ENCODE assay signal across 7 mouse cellular contexts in the genomic region with DNA sequence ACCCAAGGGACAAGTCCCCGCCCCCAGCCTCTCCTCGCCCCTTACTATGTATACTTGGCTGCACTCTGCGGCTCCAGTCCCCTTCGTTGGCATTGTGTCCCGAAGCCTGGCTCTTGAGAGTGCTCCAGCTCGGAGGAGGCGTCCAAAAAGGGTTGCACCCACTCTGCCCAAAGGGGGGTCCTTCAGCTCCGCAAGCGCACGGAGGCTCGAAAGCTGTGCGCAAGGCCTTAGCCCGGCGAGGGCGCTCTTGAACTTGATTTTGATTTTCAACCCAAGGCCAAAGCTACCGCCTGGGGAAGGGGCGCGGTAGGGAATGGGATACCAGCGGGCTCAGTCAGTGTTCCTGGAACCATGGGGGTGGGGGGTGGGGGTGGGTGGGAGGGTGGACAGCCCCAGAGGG. TPM values are rescaled to one million over a fixed set of nuclear protein-coding genes. Genes with fewer than 3 reads are reported as not detected.
DNase-seq lines count a peak whose midpoint lies in the region; ATAC-seq and TF ChIP-seq lines count a peak whose summit lies in the region.

No protein-coding gene starts in this region.

- no peak for TF ChIP-seq CTCF in E14TG2a.4 (conservative IDR thresholded peaks at IDR 0.05; ENCODE audit: low read length)

- ATAC-seq in hindbrain, embryonic 16.5 days, result peak; percentile 48
- no peak for ATAC-seq in liver, embryonic 13.5 days (ENCODE audit: low read depth)
- ATAC-seq in neural tube, embryonic 11.5 days (ENCODE audit: insufficient read depth, low FRiP score, low TSS enrichment), result no peak

- H3K9ac ChIP-seq in hindbrain, embryonic 16.5 days (ENCODE audit: low read depth, low read length), result peak overlapping the region; percentile 80
- no peak overlapping the region for H3K9ac ChIP-seq in liver, embryonic 13.5 days
- no peak overlapping the region; the same call in none of the 2 replicates for H3K9ac ChIP-seq in neural tube, embryonic 11.5 days (ENCODE audit: low read length)

- H3K4me2 ChIP-seq in hindbrain, embryonic 16.5 days (ENCODE audit: low read length), result peak overlapping the region; percentile 98
- peak overlapping the region; percentile 67 for H3K4me2 ChIP-seq in liver, embryonic 13.5 days
- H3K4me2 ChIP-seq in neural tube, embryonic 11.5 days (ENCODE audit: low read depth), result peak overlapping the region; percentile 96

- H3K27me3 ChIP-seq in E14TG2a.4 (ENCODE audit: insufficient read depth, low read length), result peaks cover 83% of the 10 kb centered on the region
- H3K27me3 ChIP-seq in forebrain, embryonic 10.5 days (ENCODE audit: poor library complexity, severe bottlenecking), result peaks cover 80% of the 10 kb centered on the region
- H3K27me3 ChIP-seq in hindbrain, embryonic 16.5 days (replicated peaks; ENCODE audit: control insufficient read depth, insufficient read depth, low read length), result peaks cover 14% of the 10 kb centered on the region
- peaks cover 90% of the 10 kb centered on the region for H3K27me3 ChIP-seq in liver, embryonic 13.5 days
- peaks cover 67% of the 10 kb centered on the region for H3K27me3 ChIP-seq in neural tube, embryonic 11.5 days (ENCODE audit: control insufficient read depth, insufficient read depth, low read length)

- no peaks in the 10 kb centered on the region for H3K9me3 ChIP-seq in E14TG2a.4 (ENCODE audit: low read length)
- H3K9me3 ChIP-seq in forebrain, embryonic 10.5 days, result no peaks in the 10 kb centered on the region
- H3K9me3 ChIP-seq in hindbrain, embryonic 16.5 days (ENCODE audit: control insufficient read depth, low read length), result no peaks in the 10 kb centered on the region
- H3K9me3 ChIP-seq in liver, embryonic 13.5 days (replicated peaks), result no peaks in the 10 kb centered on the region
- no peaks in the 10 kb centered on the region for H3K9me3 ChIP-seq in neural tube, embryonic 11.5 days (ENCODE audit: control insufficient read depth, low read length)

- H3K4me1 ChIP-seq in E14TG2a.4 (replicated peaks; ENCODE audit: low read depth, low read length), result peaks cover 43% of the 10 kb centered on the region
- peaks cover 58% of the 10 kb centered on the region for H3K4me1 ChIP-seq in forebrain, embryonic 10.5 days
- peaks cover 31% of the 10 kb centered on the region for H3K4me1 ChIP-seq in hindbrain, embryonic 16.5 days (ENCODE audit: control insufficient read depth, insufficient read depth, low read depth, low read length)
- H3K4me1 ChIP-seq in liver, embryonic 13.5 days (replicated peaks), result peaks cover 18% of the 10 kb centered on the region
- peaks cover 25% of the 10 kb centered on the region for H3K4me1 ChIP-seq in neural tube, embryonic 11.5 days (ENCODE audit: control insufficient read depth, insufficient read depth, low read length)

- WGBS in forebrain, embryonic 10.5 days, result 2% methylated on average over 19 of the region's 19 CpGs
- 2% methylated on average over 15 of the region's 19 CpGs for WGBS in hindbrain, embryonic 16.5 days
- 2% methylated on average over 19 of the region's 19 CpGs for WGBS in liver, embryonic 13.5 days (ENCODE audit: insufficient replicate concordance)
- under 1% methylated on average over 19 of the region's 19 CpGs for WGBS in neural tube, embryonic 11.5 days

- peak; percentile 31 for DNase-seq in CD4-positive helper T cell, adult 2 months (ENCODE audit: low read depth, low spot score)
- DNase-seq in forebrain, embryonic 10.5 days (ENCODE audit: extremely low spot score, low spot score), result peak; percentile 69
- no peak for DNase-seq in liver, embryonic 13.5 days
- DNase-seq in neural tube, embryonic 11.5 days (ENCODE audit: low spot score), result peak; percentile 83
- DNase-seq in ovary, postnatal 36 days (ENCODE audit: low spot score), result no peak

- H3K4me3 ChIP-seq in E14TG2a.4 (replicated peaks; ENCODE audit: low read length), result peak overlapping the region; percentile 49; the same call in 1 of the 2 replicates
- peak overlapping the region; percentile 75 for H3K4me3 ChIP-seq in forebrain, embryonic 10.5 days
- H3K4me3 ChIP-seq in hindbrain, embryonic 16.5 days (ENCODE audit: low read length), result peak overlapping the region; percentile 72
- 0 out of 2 replicates have a peak overlapping the region, but pooled peaks have one; percentile 55 for H3K4me3 ChIP-seq in liver, embryonic 13.5 days (replicated peaks)
- H3K4me3 ChIP-seq in neural tube, embryonic 11.5 days (ENCODE audit: low read depth, low read length), result peak overlapping the region; percentile 63

- H3K36me3 ChIP-seq in E14TG2a.4 (ENCODE audit: insufficient read depth, low read length), result no peaks in the 10 kb centered on the region
- no peaks in the 10 kb centered on the region for H3K36me3 ChIP-seq in forebrain, embryonic 10.5 days (replicated peaks)
- no peaks in the 10 kb centered on the region for H3K36me3 ChIP-seq in hindbrain, embryonic 16.5 days (ENCODE audit: control insufficient read depth, insufficient read depth, low read length)
- H3K36me3 ChIP-seq in liver, embryonic 13.5 days, result no peaks in the 10 kb centered on the region
- H3K36me3 ChIP-seq in neural tube, embryonic 11.5 days (ENCODE audit: control insufficient read depth, insufficient read depth, low read length), result no peaks in the 10 kb centered on the region

- no peak overlapping the region for H3K27ac ChIP-seq in forebrain, embryonic 10.5 days
- no peak overlapping the region for H3K27ac ChIP-seq in hindbrain, embryonic 16.5 days (ENCODE audit: low read depth, low read length)
- no peak overlapping the region for H3K27ac ChIP-seq in liver, embryonic 13.5 days
- no peak overlapping the region for H3K27ac ChIP-seq in neural tube, embryonic 11.5 days (ENCODE audit: low read depth, low read length)

RNA-seq across cellular contexts. Expression of a gene that starts 0.5 kb away (rescaled TPM):
- 0.07 and 0.32 TPM in 2 replicates for polyA plus RNA-seq in forebrain, embryonic 10.5 days (2016; fragmentation: Nextera tagmentation; extraction: Ambion mirVana)
- polyA plus RNA-seq in hindbrain, embryonic 16.5 days (2015; fragmentation: Nextera tagmentation; extraction: Ambion mirVana), result 2.8 and 3.7 TPM in 2 replicates
- 0.03 and 0.06 TPM in 2 replicates for polyA plus RNA-seq in liver, embryonic 13.5 days (2015; fragmentation: Nextera tagmentation; extraction: Ambion mirVana)
- polyA plus RNA-seq in neural tube, embryonic 11.5 days (2014; fragmentation: Nextera tagmentation; extraction: Ambion mirVana), result 2.3 and 2.5 TPM in 2 replicates

Comparison
In these comparisons a context has a peak if more than half of its experiments do, and no peak if none do; other contexts are left out.
1. DNase-seq: peak in CD4-positive helper T cell, adult 2 months (single experiment), forebrain, embryonic 10.5 days (single experiment) and neural tube, embryonic 11.5 days (single experiment); none in liver, embryonic 13.5 days (single experiment) and ovary, postnatal 36 days (single experiment).
2. Peak in every context shown above with its lines, with median percentiles within 50 percentile points of each other: H3K4me3 ChIP-seq and H3K4me2 ChIP-seq.